Mouse (Mus musculus) adrenal gland, postnatal 36 days (tissue): ENCODE data around the gene Bcar1. TPM values are rescaled to one million over a fixed set of nuclear protein-coding genes. Genes with fewer than 3 reads are reported as not detected.

ENCODE experiments used
- DNase-seq, 2 experiments: peaks; one replicate each; pipeline ENCODE4 v3.0.0; 2021; ENCODE audit warnings: mixed read lengths in 1 of 2
- microRNA-seq: library from miRNA; unstranded; fragments of <30 nt; microRNA quantifications from one replicate; pipeline ENCODE4 v1.2.0, GENCODE M21; 2021
- total RNA-seq, 2 experiments: library from RNA; stranded (reverse); gene quantifications; 2 replicates each; pipeline ENCODE4 v1.2.3; 2021

Gene Bcar1
- total RNA-seq, 2 experiments from 2014 or later, result 68.5 to 75.7 TPM

DNA sequence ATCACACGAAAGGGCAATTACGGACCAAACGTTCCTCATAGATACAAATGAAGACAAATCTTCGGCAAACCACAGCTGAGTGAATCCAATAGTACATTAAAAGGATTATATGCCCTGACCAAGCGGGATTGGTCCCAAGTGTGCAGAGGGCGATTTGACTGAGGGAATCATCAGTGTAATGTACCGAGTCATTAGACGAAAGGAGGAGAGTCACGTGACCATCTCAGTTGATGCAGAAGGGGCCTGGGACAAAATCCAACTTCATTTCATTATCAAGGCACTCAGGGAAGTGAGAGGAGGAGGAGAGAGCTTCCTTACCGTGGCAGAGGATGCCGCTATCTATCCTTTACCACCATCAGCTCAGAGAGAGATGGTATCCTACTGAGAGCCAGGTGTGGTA lies 62.5 kb downstream of the Bcar1 start:
- DNase-seq, result no peak

- DNase-seq, result no peak
Observed at GRCm38 (mm10) chr8:111680423-111681028, 63.1 kb downstream of the Bcar1 start.

- DNase-seq, result no peak
Observed at GRCm38 (mm10) chr8:111678848-111679247, 64.8 kb downstream of the Bcar1 start.

- DNase-seq, result peak; percentile 45 to 75
Observed at GRCm38 (mm10) chr8:111678111-111678510, 65.5 kb downstream of the Bcar1 start.

DNA sequence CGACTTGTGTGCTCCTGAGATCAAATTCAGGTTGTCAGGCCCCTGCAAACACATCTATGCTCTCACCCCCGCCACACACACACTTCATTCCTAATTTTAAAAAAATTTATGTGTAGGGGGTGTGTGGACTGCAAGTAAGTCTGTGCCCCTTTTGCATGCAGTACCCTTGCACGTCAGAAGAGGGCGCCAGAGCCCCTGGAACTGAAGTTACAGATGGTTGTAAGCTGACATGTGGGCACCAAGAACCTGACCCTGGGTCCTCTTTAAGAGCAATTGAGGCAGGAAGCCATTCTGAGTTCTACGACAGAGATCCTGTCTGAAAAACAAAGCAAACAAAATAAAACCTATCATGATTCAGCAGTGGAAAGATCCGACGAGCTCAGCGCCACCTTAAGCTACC lies 67.4 kb downstream of the Bcar1 start:
- no peak for DNase-seq

DNA sequence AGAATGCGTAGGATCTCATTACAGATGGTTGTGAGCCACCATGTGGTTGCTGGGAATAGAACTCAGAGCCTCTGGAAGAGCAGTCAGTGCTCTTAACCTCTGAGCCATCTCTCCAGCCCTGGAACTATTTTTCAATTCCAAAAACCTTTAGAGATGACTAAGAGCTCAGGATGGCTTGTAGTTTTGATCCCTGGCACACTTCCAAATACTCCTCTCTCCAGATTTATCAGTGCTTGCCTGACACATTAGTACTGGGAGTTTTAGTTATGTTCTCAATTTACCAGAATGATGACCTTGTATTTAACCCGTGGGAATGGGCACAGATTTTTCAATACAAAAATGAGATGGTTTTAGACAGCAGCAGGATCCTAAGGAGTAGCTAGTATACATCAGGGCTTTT lies 76.9 kb downstream of the Bcar1 start:
- DNase-seq, result peak in 1 of 2 experiments; percentile 32

- peak; percentile 85 to 88 for DNase-seq
Observed at GRCm38 (mm10) chr8:111662473-111662872, 81.1 kb downstream of the Bcar1 start.

Small RNA genes lying within 50 kb of the gene (microRNA-seq; reads per million reads assigned to microRNA genes)
- not detected for gene Mir7076

Other genes starting within 250 kb of the Bcar1 start
- gene Wdr59, start 221.7 kb downstream of the Bcar1 start, total RNA-seq, result 10 to 100 TPM; 10.4 to 12.8 TPM
- gene Znrf1, start 207.7 kb downstream of the Bcar1 start, total RNA-seq, result 10 to 100 TPM; 38.1 to 40.6 TPM
- gene Ldhd, start 113.4 kb downstream of the Bcar1 start, total RNA-seq, result 10 to 100 TPM; 50.1 to 74.8 TPM
- 1 to 10 TPM; 7.2 to 8.7 TPM for gene Zfp1, start 100.4 kb downstream of the Bcar1 start, total RNA-seq
- gene Ctrb1, start 52.8 kb downstream of the Bcar1 start, total RNA-seq, result under 1 TPM in 1 of 2 experiments, not detected in 1; 0.36 TPM
- gene Cfdp1, start 110.5 kb upstream of the Bcar1 start, total RNA-seq, result 10 to 100 TPM; 69.5 to 76.7 TPM
- gene Tmem170, start 132.9 kb upstream of the Bcar1 start, total RNA-seq, result 1 to 10 TPM; 6.6 to 6.9 TPM
- not detected for gene Chst5, start 166.6 kb upstream of the Bcar1 start, total RNA-seq
- gene Tmem231, start 190.1 kb upstream of the Bcar1 start, total RNA-seq, result 1 to 10 TPM; 5.6 to 5.7 TPM
- 100 to 1,000 TPM; 158 to 177 TPM for gene Gabarapl2, start 196.9 kb upstream of the Bcar1 start, total RNA-seq
- 1 to 10 TPM; 3.3 to 3.4 TPM for gene Adat1, start 248.5 kb upstream of the Bcar1 start, total RNA-seq